Mouse (Mus musculus) midbrain, embryonic 10.5 days (tissue): ENCODE data around the gene Gfm2. TPM values are rescaled to one million over a fixed set of nuclear protein-coding genes. Genes with fewer than 3 reads are reported as not detected.
"Not testable (repeated sequence)": the region's sequence is repeated elsewhere in the genome, so short reads cannot be mapped to it uniquely, and the experiment has no call there.

Experiments used
- DNase-seq: peaks from one replicate; pipeline ENCODE4 v3.0.0-alpha.2; 2017; ENCODE audit warnings: low spot score
- H3K27ac ChIP-seq: fragments of 300-500 bp; sonication (generic); replicated peaks from 2 replicates; pipeline ENCODE4 v1.5.1; 2016; ENCODE audit warnings: mild to moderate bottlenecking
- H3K27me3 ChIP-seq: fragments of 300-500 bp; sonication (generic); 2 replicates; pipeline ENCODE4 v1.6.1; 2016; ENCODE audit warnings: low read depth, mild to moderate bottlenecking; ENCODE audit not compliant: poor library complexity, severe bottlenecking
- H3K36me3 ChIP-seq: fragments of 300-500 bp; sonication (generic); 2 replicates; pipeline ENCODE4 v1.6.1; 2016; ENCODE audit warnings: mild to moderate bottlenecking, moderate library complexity
- H3K4me1 ChIP-seq: fragments of 300-500 bp; sonication (generic); 2 replicates; pipeline ENCODE4 v1.6.1; 2016
- H3K4me3 ChIP-seq: fragments of 300-500 bp; sonication (generic); 2 replicates; pipeline ENCODE4 v1.5.1; 2016; ENCODE audit warnings: mild to moderate bottlenecking, moderate library complexity
- H3K9me3 ChIP-seq: fragments of 300-500 bp; sonication (generic); replicated peaks from 2 replicates; pipeline ENCODE4 v1.6.1; 2016; ENCODE audit warnings: mild to moderate bottlenecking
- WGBS: fragments of 180-500 bp; shearing (Covaris S2); methylation state at CpG from one replicate; pipeline ENCODE4 v1.1.7; 2016; 5-methylcytosine and 5-hydroxymethylcytosine counted together
- polyA plus RNA-seq: library from polyadenylated mRNA; unstranded; fragments of >200 nt; fragmentation: Nextera tagmentation; extraction: Ambion mirVana; gene quantifications from 2 replicates; pipeline ENCODE4 v1.2.1, GENCODE M21; 2016

Gene Gfm2
- 39.2 and 45.1 TPM in 2 replicates for polyA plus RNA-seq

DNA sequence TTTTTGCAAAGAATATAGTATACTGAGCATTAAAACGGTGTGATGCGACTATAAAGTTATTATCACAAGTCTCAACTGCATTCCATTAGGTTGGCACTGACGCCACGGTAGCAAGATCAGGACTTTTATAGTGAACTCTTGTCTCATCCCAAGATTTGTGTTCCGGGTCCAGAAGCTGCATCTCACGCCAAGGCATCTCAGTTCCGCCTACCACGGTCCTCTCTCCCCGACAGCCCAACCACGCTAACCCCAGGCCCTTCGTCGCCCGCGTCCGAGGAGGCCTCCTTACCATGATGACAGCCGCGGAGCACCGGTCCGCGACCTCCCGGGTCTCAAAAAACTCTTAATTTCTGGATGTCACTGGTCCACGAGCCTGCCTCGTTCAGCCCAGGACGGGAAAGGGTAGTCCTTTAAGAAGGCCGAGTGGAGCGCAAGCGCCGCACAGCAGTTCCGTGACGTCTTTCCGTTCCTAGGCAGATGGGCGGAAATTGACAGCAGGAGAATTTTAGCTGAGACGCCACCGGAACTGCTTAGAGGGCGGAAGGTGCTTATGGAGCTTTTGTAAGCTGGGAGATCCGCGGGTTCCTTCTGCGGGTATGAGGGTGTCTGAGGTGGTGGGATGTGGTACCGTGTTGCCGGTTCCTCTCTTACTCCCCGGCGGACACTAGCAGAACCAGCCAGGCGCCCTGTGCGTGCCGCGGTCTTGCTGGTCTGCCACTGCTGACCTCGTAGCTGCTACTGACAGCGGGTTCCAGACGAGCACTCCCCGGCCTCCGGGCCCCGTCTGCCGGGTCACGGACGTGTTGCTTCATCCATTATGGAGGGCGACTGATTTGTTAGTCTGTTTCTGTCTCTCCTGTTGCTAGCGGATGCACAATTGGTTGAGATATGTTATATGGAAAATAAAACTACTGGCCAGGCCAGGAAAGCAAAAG is at the start of gene Gfm2, which contains the start of gene Nsa2:
Gene Gfm2, plus strand, starts transcription at position 472 of the 935 bp plus-strand sequence.
Gene Nsa2, minus strand, starts transcription at position 472 of the 935 bp plus-strand sequence.
- Histone ChIP-seq H3K4me3 (peak within 1 kb of the TSS; percentile 94), H3K9me3 (no peaks in the 10 kb centered on the region), H3K27me3 (no peaks in the 10 kb centered on the region), H3K27ac (peak within 1 kb of the TSS; percentile 93), H3K36me3 (peaks cover 37% of the 10 kb centered on the region), H3K4me1 (peaks cover 13% of the 10 kb centered on the region)
- WGBS = under 1% methylated on average over 57 of the region's 57 CpGs
- peak; percentile 90 for DNase-seq

DNA sequence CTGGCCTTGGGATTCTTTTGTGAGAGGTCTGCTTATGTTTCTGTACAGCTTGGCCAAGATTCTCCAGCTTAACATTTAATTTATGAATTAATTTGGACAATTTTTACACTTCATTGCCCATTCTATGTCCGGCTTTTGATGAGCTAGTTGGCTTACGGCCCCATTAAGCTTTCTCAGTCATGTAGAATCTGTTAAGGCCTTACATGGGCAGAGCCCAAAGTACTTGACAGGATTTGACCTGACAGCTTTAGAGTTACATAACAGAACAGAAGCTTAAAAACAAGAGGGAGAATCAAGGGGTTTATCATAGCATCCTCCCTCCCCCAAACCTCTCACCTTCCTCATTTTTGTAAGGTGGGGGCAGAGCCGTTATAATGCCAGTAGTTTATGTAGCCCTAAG is 49.6 kb upstream of the Gfm2 start:
- Histone ChIP-seq H3K27ac (no peak overlapping the region), H3K36me3 (0 out of 2 replicates have a peak, but pooled peaks cover 2% of the 10 kb centered on the region), H3K4me1 (peaks cover 30% of the 10 kb centered on the region), H3K27me3 (no peaks in the 10 kb centered on the region), H3K9me3 (no peaks in the 10 kb centered on the region), H3K4me3 (no peak overlapping the region)
- 57% methylated on average over 3 of the region's 3 CpGs for WGBS
- DNase-seq = no peak

DNA sequence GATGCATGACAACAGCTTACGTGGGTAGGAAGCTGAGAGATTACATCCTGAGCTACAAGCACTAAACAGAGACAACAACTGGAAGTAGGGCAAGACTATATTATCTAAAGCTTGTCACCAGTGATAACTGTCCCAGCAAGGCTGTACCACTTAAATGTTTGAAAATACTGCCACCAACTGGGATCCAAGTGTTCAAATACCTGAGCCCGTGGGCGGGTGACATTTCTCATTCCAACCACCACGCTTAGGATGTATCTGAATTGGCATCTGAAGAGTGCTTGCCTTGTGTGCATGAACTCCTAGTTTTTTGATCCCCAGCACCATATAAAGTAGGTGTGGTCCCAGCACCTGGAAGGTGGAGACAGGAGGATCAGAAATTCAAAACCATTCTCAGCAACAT is 42.0 kb upstream of the Gfm2 start:
- no peak for DNase-seq
- Histone ChIP-seq H3K4me3 (no peak overlapping the region), H3K4me1 (peaks cover 6% of the 10 kb centered on the region; the same call in 1 of the 2 replicates), H3K9me3 (no peaks in the 10 kb centered on the region), H3K27me3 (no peaks in the 10 kb centered on the region), H3K36me3 (peaks cover 13% of the 10 kb centered on the region; the same call in 1 of the 2 replicates), H3K27ac (no peak overlapping the region)
- 93% methylated on average over 4 of the region's 4 CpGs for WGBS

DNA sequence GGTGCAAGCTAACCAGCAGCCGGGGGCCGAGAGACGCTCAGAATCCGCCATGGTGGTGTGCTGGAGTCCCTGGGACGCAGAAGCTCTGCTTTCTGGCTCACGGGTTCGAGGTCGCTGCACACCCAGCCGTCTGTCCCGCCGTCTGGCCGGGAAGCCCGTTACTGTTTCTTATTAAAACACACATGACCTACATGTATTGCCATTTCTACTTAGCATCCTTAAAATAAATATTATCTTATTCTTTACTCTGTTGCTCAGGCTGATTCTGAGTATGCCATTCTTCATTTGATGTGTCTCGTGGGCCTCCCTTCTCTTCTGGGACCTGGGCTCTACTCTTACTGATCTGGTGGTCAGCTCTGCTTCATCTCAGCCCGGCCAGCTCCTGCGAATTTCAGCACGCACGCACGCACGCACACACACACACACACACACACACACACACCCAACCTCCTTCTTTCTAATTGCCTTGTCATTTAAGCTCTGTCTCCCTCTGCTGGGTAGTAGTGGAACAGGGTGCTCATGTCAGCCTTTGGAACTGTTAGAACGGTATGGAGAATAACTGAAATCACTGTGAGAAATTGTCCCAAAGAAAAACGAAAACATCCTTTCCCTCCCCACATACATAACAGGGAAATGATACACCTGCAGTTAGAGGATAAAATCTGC is 38.4 kb upstream of the Gfm2 start, which contains the start of gene Gm6169:
Gene Gm6169, minus strand, starts transcription at position 51 of the 666 bp plus-strand sequence.
- WGBS = 88% methylated on average over 22 of the region's 22 CpGs
- DNase-seq = peak; percentile 50
- no peak within 1 kb of the TSS for H3K4me3 ChIP-seq
- H3K27me3 ChIP-seq = no peaks in the 10 kb centered on the region
- 0 out of 2 replicates have a peak, but pooled peaks cover 6% of the 10 kb centered on the region for H3K36me3 ChIP-seq
- no peaks in the 10 kb centered on the region for H3K4me1 ChIP-seq
- no peak within 1 kb of the TSS for H3K27ac ChIP-seq
- H3K9me3 ChIP-seq = no peaks in the 10 kb centered on the region

DNA sequence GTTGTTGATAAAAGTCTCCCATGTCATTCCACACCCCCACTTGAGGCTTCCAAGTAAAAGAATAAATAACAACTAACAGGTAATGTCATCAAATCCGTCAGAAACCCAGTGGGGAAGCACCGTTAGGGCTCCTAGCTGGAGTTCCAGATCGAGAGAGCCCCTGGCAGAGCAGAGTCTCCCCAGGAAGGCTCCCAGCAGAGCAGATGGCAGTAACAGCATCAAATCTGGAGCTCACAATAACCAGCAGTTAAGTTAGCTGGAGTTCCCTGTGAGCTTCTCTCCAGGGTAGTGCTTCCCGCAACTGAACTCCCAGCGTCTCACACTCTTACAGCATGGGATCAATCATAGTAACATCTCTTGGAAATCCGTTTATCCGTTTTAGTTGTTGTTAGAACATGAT is 32.7 kb upstream of the Gfm2 start:
- H3K4me3 ChIP-seq = no peak overlapping the region
- 74% methylated on average over 7 of the region's 7 CpGs for WGBS
- peaks cover 6% of the 10 kb centered on the region for H3K36me3 ChIP-seq
- no peaks in the 10 kb centered on the region for H3K9me3 ChIP-seq
- H3K4me1 ChIP-seq = no peaks in the 10 kb centered on the region
- no peak for DNase-seq
- H3K27ac ChIP-seq = no peak overlapping the region
- H3K27me3 ChIP-seq = no peaks in the 10 kb centered on the region

DNA sequence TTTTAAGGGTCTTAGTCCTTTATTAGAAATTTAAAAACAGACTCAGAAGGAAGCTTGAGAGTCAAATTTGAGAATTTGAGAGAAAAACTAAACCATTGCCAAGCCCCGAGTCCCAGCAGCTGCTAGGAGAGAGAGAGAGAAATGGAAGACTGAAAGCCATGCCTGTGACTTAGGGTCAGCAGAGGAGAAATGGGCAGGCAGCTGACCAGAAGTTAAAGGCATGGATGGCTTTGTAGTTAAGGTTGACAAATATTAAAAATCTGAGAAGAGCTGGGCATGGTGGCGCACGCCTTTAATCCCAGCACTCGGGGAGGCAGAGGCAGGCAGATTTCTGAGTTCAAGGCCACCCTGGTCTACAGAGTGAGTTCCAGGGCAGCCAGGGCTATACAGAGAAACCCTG is 30.0 kb upstream of the Gfm2 start:
- H3K36me3 ChIP-seq = peaks cover 17% of the 10 kb centered on the region

DNA sequence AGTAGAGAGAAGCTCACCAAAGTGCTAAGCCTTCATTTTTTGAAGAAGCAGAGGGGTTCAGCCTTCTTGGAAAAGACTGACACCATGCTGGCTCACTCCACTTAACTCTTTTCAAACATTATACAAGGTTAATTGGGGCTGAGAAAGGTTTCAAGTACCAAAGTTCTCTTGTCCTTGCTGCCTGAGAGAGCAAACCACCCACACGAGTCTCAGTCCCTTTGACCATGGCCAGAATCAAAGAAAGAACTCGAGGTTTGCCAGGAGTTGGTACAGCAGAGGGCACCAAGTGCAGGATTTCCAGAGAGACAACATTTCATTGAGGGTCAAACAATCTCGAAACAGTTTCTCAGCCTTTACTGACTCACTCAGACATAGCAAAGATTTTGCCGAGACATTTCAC is 28.7 kb upstream of the Gfm2 start:
- 90% methylated on average over 4 of the region's 4 CpGs for WGBS
- no peak for DNase-seq
- Histone ChIP-seq H3K27ac (no peak overlapping the region), H3K4me3 (no peak overlapping the region), H3K9me3 (no peaks in the 10 kb centered on the region), H3K27me3 (no peaks in the 10 kb centered on the region), H3K36me3 (peaks cover 26% of the 10 kb centered on the region), H3K4me1 (no peaks in the 10 kb centered on the region)

More for the DNA sequence above, 30.0 kb upstream of the Gfm2 start:
- not testable (repeated sequence) for H3K4me1 ChIP-seq, H3K4me3 ChIP-seq, H3K27me3 ChIP-seq, H3K27ac ChIP-seq, DNase-seq, H3K9me3 ChIP-seq
- 93% methylated on average over 4 of the region's 4 CpGs for WGBS

DNA sequence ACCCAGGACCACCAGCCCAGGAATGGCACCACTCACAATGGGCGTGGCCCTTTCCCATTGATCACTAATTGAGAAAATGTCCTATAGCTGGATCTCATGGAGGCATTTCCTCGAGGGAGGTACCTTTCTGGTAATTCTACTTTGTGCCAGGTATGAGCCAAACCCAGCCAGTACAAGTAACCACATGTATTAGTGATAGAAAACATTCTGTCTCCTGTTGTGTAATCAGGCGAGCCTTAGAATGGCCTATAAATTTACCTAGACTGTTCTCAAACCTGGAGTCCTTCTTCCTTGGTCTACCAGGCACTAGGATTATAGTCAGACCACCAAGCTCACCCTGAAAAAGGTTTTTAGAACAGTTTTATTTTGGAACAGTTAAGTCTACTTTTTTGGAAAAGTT is 16.4 kb upstream of the Gfm2 start:
- Histone ChIP-seq H3K4me3 (no peak overlapping the region), H3K36me3 (peaks cover 74% of the 10 kb centered on the region), H3K27ac (no peak overlapping the region), H3K4me1 (no peaks in the 10 kb centered on the region), H3K27me3 (no peaks in the 10 kb centered on the region), H3K9me3 (no peaks in the 10 kb centered on the region)
- DNase-seq = no peak
- 81% methylated on average over 3 of the region's 3 CpGs for WGBS

DNA sequence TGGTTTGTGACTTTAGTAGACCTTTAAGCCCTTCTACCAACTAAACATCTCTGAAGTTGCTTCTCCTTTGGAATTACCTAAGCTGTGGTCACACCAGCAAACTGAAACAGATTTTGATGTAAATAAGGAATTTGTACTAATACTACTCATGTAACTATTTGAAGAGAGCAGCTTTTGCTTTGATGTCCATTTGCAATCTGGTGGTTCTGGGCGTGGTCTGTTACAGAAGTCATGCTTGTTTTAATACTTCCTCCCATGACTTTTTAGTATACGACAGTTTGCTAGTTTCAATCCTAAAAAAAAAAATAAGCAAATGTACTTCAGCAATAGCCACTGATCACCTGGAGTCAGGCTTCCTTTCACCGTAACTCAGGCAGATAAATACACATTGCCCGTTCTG is 8.1 kb upstream of the Gfm2 start:
- not testable (repeated sequence) for H3K27me3 ChIP-seq, H3K9me3 ChIP-seq, H3K4me1 ChIP-seq, H3K27ac ChIP-seq, H3K4me3 ChIP-seq, DNase-seq
- WGBS = 97% methylated on average over 4 of the region's 4 CpGs
- peaks cover 53% of the 10 kb centered on the region for H3K36me3 ChIP-seq

DNA sequence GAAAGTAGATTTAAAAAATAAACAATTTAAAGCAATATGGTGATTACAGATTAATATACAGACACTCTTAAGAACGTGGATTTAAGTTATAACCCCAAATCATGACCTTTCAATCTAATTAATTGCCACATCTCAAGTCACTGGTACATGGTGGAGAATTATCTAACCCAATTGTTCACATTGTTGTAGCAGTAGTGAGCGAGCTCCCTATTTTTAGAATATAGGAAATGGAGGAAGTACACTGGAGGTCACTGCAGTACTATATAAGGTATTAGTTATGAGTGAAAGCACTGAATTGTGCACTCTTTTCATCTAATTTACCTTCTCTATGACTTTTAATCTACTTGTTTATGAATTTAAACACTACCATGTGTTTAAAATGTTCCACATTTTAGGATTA is 7.3 kb upstream of the Gfm2 start:
- H3K9me3 ChIP-seq, H3K27me3 ChIP-seq, H3K4me3 ChIP-seq, H3K27ac ChIP-seq, H3K4me1 ChIP-seq, DNase-seq: not testable (repeated sequence)
- no CpG with 5 or more reads among the region's 2 CpGs for WGBS
- H3K36me3 ChIP-seq = peaks cover 54% of the 10 kb centered on the region

DNA sequence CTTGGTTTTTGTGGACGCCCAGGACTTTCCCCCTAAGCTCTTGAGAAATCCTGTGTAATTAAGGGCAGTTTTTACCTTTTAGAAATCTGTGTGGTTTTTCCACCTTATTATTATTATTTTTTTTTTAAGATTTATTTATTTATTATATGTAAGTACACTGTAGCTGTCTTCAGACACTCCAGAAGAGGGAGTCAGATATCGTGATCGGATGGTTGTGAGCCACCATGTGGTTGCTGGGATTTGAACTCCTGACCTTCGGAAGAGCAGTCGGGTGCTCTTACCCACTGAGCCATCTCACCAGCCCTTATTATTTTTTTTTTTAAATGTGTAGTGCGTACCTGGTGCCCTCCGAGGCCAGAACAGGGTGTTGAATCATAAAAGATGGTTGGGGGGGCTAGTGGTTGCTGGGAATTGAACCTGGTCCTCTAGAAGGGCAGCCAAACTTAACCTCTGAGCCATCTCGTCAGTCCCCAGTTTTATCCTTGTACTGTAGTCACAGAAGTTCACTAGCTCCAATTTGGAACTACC is 731 bp downstream of the Gfm2 start:
- peak overlapping the region; percentile 94 for H3K4me3 ChIP-seq
- peaks cover 37% of the 10 kb centered on the region for H3K36me3 ChIP-seq
- not testable (repeated sequence) for H3K27me3 ChIP-seq, H3K9me3 ChIP-seq, DNase-seq
- peaks cover 13% of the 10 kb centered on the region for H3K4me1 ChIP-seq
- WGBS = 36% methylated on average over 8 of the region's 8 CpGs
- peak overlapping the region; percentile 93 for H3K27ac ChIP-seq

DNA sequence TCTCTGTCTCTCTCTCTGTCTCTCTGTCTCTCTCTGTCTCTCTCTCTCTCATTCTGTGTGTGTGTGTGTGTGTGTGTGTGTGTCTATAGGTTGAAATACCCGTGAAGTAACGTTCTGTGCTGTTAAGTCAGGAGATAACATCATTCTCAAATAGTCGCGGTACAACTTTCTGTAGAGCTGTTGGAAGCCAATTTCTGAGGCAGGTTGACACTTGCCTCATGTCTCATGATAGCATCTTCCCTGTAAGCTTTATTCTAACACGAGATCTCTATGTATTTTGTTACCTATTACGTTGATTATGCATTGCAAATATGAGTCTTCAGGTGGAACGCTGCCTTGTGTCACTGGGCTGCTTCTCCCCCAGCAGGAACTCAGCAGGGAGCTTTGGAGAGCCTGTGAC is 4.6 kb downstream of the Gfm2 start:
- H3K27ac ChIP-seq = no peak overlapping the region
- no peak overlapping the region for H3K4me3 ChIP-seq
- 92% methylated on average over 7 of the region's 7 CpGs for WGBS
- no peak for DNase-seq
- H3K9me3 ChIP-seq = no peaks in the 10 kb centered on the region
- peaks cover 7% of the 10 kb centered on the region for H3K4me1 ChIP-seq
- H3K36me3 ChIP-seq = peaks cover 42% of the 10 kb centered on the region
- H3K27me3 ChIP-seq = no peaks in the 10 kb centered on the region
